Mouse (Mus musculus): ENCODE results near the gene Mdh1.
"Not testable (repeated sequence)": the region's sequence is repeated elsewhere in the genome, so short reads cannot be mapped to it uniquely, and the experiment has no call there.

The Mdh1 gene

GRCm38 (mm10) chr11:21546671-21547070, 25.5 kb downstream of the Mdh1 start:
- DNase-seq (ENCODE audit: low read depth in 2 of 2, low spot score in 2 of 2): no peak

- no peak for DNase-seq (ENCODE audit: low read depth in 2 of 2, low spot score in 2 of 2)
These were observed 26.2 kb downstream of the Mdh1 start for GRCm38 (mm10) chr11:21545951-21546350.

- DNase-seq (ENCODE audit: low read depth in 2 of 2, low spot score in 2 of 2): no peak
These were observed 27.1 kb downstream of the Mdh1 start for GRCm38 (mm10) chr11:21545021-21545420.

- DNase-seq (ENCODE audit: low read depth in 2 of 2, low spot score in 2 of 2): no peak
These were observed 29.4 kb downstream of the Mdh1 start for GRCm38 (mm10) chr11:21542731-21543130.

- no peak for DNase-seq (ENCODE audit: low read depth in 2 of 2, low spot score in 2 of 2)
These were observed 31.5 kb downstream of the Mdh1 start for GRCm38 (mm10) chr11:21540622-21541021.

- DNase-seq (ENCODE audit: low read depth in 2 of 2, low spot score in 2 of 2): no peak
These were observed 32.1 kb downstream of the Mdh1 start for GRCm38 (mm10) chr11:21540072-21540471.

GRCm38 (mm10) chr11:21530856-21531255, 41.3 kb downstream of the Mdh1 start:
- DNase-seq (ENCODE audit: low read depth in 2 of 2, low spot score in 2 of 2): not testable (repeated sequence)

- DNase-seq (ENCODE audit: low read depth in 2 of 2, low spot score in 2 of 2): no peak
These were observed 43.3 kb downstream of the Mdh1 start for GRCm38 (mm10) chr11:21528676-21529394.

- DNase-seq (ENCODE audit: low read depth in 2 of 2, low spot score in 2 of 2): no peak
These were observed 54.4 kb downstream of the Mdh1 start for GRCm38 (mm10) chr11:21517726-21518125.

- not testable (repeated sequence) for DNase-seq (ENCODE audit: low read depth in 2 of 2, low spot score in 2 of 2)
These were observed 55.8 kb downstream of the Mdh1 start for GRCm38 (mm10) chr11:21516396-21516795.

- not testable (repeated sequence) for DNase-seq (ENCODE audit: low read depth in 2 of 2, low spot score in 2 of 2)
These were observed 61.6 kb downstream of the Mdh1 start for GRCm38 (mm10) chr11:21510577-21510976.

- DNase-seq (ENCODE audit: low read depth in 2 of 2, low spot score in 2 of 2): not testable (repeated sequence)
These were observed 63.5 kb downstream of the Mdh1 start for GRCm38 (mm10) chr11:21508713-21509112.

- DNase-seq (ENCODE audit: low read depth in 2 of 2, low spot score in 2 of 2): not testable (repeated sequence)
These were observed 65.1 kb downstream of the Mdh1 start for GRCm38 (mm10) chr11:21507073-21507472.
